Mouse (Mus musculus) lung, postnatal 10 days (tissue): Measurements from ENCODE around the gene Ank3.

Experiments used
- DNase-seq: peaks from one replicate; pipeline ENCODE4 v3.0.0; 2021

The Ank3 gene

GRCm38 (mm10) chr10:70023861-70024260, 625.3 kb downstream of the Ank3 start:
- DNase-seq = no peak

GRCm38 (mm10) chr10:70031942-70032341, 633.4 kb downstream of the Ank3 start:
- no peak for DNase-seq

- DNase-seq = no peak
Observed at GRCm38 (mm10) chr10:70032982-70033381, 634.4 kb downstream of the Ank3 start.

GRCm38 (mm10) chr10:70033856-70034255, 635.3 kb downstream of the Ank3 start:
- no peak for DNase-seq

GRCm38 (mm10) chr10:70039871-70040291, 641.3 kb downstream of the Ank3 start:
- no peak for DNase-seq

GRCm38 (mm10) chr10:70041562-70041961, 643.0 kb downstream of the Ank3 start:
- no peak for DNase-seq

GRCm38 (mm10) chr10:70045722-70046121, 647.1 kb downstream of the Ank3 start:
- DNase-seq = no peak

- DNase-seq = no peak
Observed at GRCm38 (mm10) chr10:70049771-70050170, 651.2 kb downstream of the Ank3 start.

GRCm38 (mm10) chr10:70055291-70055690, 656.7 kb downstream of the Ank3 start:
- DNase-seq = no peak

GRCm38 (mm10) chr10:70057064-70057463, 658.5 kb downstream of the Ank3 start:
- peak; percentile 89 for DNase-seq

- peak; percentile 39 for DNase-seq
Observed at GRCm38 (mm10) chr10:70060021-70060688, 661.6 kb downstream of the Ank3 start.

GRCm38 (mm10) chr10:70060689-70061081, 662.1 kb downstream of the Ank3 start:
- peak; percentile 21 for DNase-seq

- no peak for DNase-seq
Observed at GRCm38 (mm10) chr10:70063881-70064555, 665.4 kb downstream of the Ank3 start.

GRCm38 (mm10) chr10:70065191-70065590, 666.6 kb downstream of the Ank3 start:
- DNase-seq = no peak

- DNase-seq = no peak
Observed at GRCm38 (mm10) chr10:70066497-70067168, 668.1 kb downstream of the Ank3 start.

GRCm38 (mm10) chr10:70067169-70068115, 668.9 kb downstream of the Ank3 start:
- DNase-seq = peak; percentile 23

- no peak for DNase-seq
Observed at GRCm38 (mm10) chr10:70069321-70069720, 670.7 kb downstream of the Ank3 start.

- DNase-seq = no peak
Observed at GRCm38 (mm10) chr10:70071334-70071733, 672.8 kb downstream of the Ank3 start.
